Comparison of ENCODE assay signal across 27 mouse cellular contexts in the genomic region with DNA sequence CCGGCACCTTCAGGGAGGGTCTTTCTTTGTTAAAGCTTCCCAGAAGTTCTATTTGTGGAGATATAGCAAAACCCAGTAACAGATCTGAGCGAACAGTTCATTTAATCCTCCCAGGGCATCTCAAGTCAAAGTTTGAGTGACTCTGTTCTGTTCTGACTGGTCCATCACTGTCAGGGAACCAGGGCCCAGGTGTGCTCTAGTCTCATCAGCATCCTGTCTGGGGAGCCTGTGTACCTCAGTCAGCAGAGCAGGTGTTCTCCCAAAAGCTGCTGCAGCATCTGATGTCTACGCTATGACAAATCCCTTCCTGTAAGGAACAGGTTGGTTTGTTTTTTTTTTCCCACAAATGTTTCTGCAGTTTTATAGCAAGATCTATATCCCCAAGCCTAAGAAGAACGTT. TPM values are rescaled to one million over a fixed set of nuclear protein-coding genes. Genes with fewer than 3 reads are reported as not detected.
DNase-seq lines count a peak whose midpoint lies in the region; TF ChIP-seq lines count a peak whose summit lies in the region.
"Had no signal": no experiment of that assay in that cellular context is flagged by ENCODE, and none has a peak within 500 bp of the region (broad histone marks: within the 10 kb centered on the region; RNA-seq: fewer than 3 reads in every experiment).

No protein-coding gene starts in this region.

- no peak for TF ChIP-seq POLR2A in CH12.LX (IDR thresholded peaks at IDR 0.05; ENCODE audit: low read depth, low read length)

- peak; percentile 42 for DNase-seq in thymus, postnatal 0 days (ENCODE audit: low spot score)
- no peak for DNase-seq in thymus, postnatal 25 days
- DNase-seq in A20 (ENCODE audit: low read depth, low spot score) (peak; percentile 60), CH12.LX (ENCODE audit: extremely low read depth) (peak; percentile 64)
- DNase-seq in induced T-regulatory cell, adult 2 months (ENCODE audit: low read depth) = peak; percentile 40
- DNase-seq in adrenal gland, adult 2 months = no peak
- no peak for DNase-seq in frontal cortex, postnatal 10 days (ENCODE audit: low spot score in 2 of 2)
- DNase-seq in urinary bladder, adult 2 months (ENCODE audit: low spot score) = no peak
- DNase-seq: adrenal gland, adult 8-10 months; adrenal gland, postnatal 25 days; B cell, adult 2 months; cerebellum, adult 18-20 months; cerebellum, adult 9-10 months; cerebellum, postnatal 14 days; forebrain, postnatal 0 days; gastrocnemius, postnatal 25 days; heart, adult 18-20 months; heart, postnatal 10 days; heart, postnatal 36 days had no signal

- no peak for TF ChIP-seq RAD21 in CH12.LX (IDR thresholded peaks at IDR 0.05; ENCODE audit: low read depth, low read length)

- no peaks in the 10 kb centered on the region; the same call in 1 of the 2 replicates for H3K79me2 ChIP-seq in CH12.LX (replicated peaks; ENCODE audit: control insufficient read depth, extremely low read depth, insufficient read depth, poor library complexity, severe bottlenecking)

- H3K4me1 ChIP-seq in CH12.LX (ENCODE audit: control insufficient read depth in 1 of 2, insufficient read depth in 2 of 2) = peaks cover 16 to 61% of the 10 kb centered on the region in 2 experiments

- no peak overlapping the region for H3K27ac ChIP-seq in CH12.LX (ENCODE audit: insufficient read depth, low read depth)
- H3K27ac ChIP-seq: embryonic facial prominence, embryonic 12.5 days; embryonic facial prominence, embryonic 15.5 days; heart, embryonic 15.5 days; hindbrain, embryonic 10.5 days; hindbrain, embryonic 13.5 days had no signal

- H3K9ac ChIP-seq in CH12.LX (ENCODE audit: insufficient read depth, low read depth) = no peak overlapping the region
- H3K9ac ChIP-seq: embryonic facial prominence, embryonic 12.5 days; embryonic facial prominence, embryonic 15.5 days; forebrain, postnatal 0 days; heart, embryonic 12.5 days; heart, embryonic 15.5 days; hindbrain, embryonic 13.5 days had no signal

- TF ChIP-seq EP300 in CH12.LX (IDR thresholded peaks at IDR 0.05; ENCODE audit: low read length) = no peak; the same call in 1 of the 2 replicates

- no peak overlapping the region for H3K4me2 ChIP-seq in CH12.LX (ENCODE audit: insufficient read depth, low read depth, poor library complexity, severe bottlenecking)
- H3K4me2 ChIP-seq: embryonic facial prominence, embryonic 12.5 days; embryonic facial prominence, embryonic 15.5 days; heart, embryonic 12.5 days; heart, embryonic 15.5 days; hindbrain, embryonic 13.5 days had no signal

- H3K9me3 ChIP-seq in CH12.LX (replicated peaks; ENCODE audit: low read length) = no peaks in the 10 kb centered on the region
- H3K9me3 ChIP-seq: embryonic facial prominence, embryonic 12.5 days; embryonic facial prominence, embryonic 15.5 days; heart, embryonic 12.5 days; heart, embryonic 15.5 days; hindbrain, embryonic 10.5 days; hindbrain, embryonic 13.5 days had no signal

- peaks cover 0 to 4% of the 10 kb centered on the region in 2 experiments for H3K36me3 ChIP-seq in CH12.LX (replicated peaks in 1 of 2; ENCODE audit: control insufficient read depth in 1 of 2, insufficient read depth in 1 of 2, low read length in 1 of 2)
- H3K36me3 ChIP-seq: embryonic facial prominence, embryonic 12.5 days; embryonic facial prominence, embryonic 15.5 days; G1E; heart, embryonic 12.5 days; heart, embryonic 15.5 days; hindbrain, embryonic 10.5 days; hindbrain, embryonic 13.5 days had no signal

- TF ChIP-seq CTCF in CH12.LX (conservative IDR thresholded peaks at IDR 0.05 in 1 of 2, IDR thresholded peaks at IDR 0.05 in 1 of 2; ENCODE audit: low read depth in 2 of 2, low read length in 2 of 2) = no peak

- no peak overlapping the region for H3K4me3 ChIP-seq in CH12.LX (replicated peaks in 1 of 3; ENCODE audit: low read depth in 2 of 3, low read length in 2 of 3, poor library complexity in 1 of 3)
- H3K4me3 ChIP-seq: embryonic facial prominence, embryonic 12.5 days; embryonic facial prominence, embryonic 15.5 days; heart, embryonic 12.5 days; heart, embryonic 15.5 days; hindbrain, embryonic 10.5 days; hindbrain, embryonic 13.5 days had no signal

- dilution Hi-C loops in CH12.LX (cut with MboI; ENCODE audit: extremely low pct_ligation_motif_present, extremely low pct_unique_long_range_greater_than_20kb, low sequenced_read_pairs) = no loop called here

- H3K27me3 ChIP-seq in CH12.LX (replicated peaks) = no peaks in the 10 kb centered on the region
- H3K27me3 ChIP-seq: embryonic facial prominence, embryonic 12.5 days; embryonic facial prominence, embryonic 15.5 days; heart, embryonic 12.5 days; heart, embryonic 15.5 days; Patski had no signal

- in situ Hi-C loops in CH12.LX (cut with MboI; ENCODE audit: low pct_ligation_motif_present, low pct_unique_long_range_greater_than_20kb, low sequenced_read_pairs) = no loop called here

TF ChIP-seq in CH12.LX, 34 proteins besides CTCF, POLR2A, EP300 and RAD21:
- TF ChIP-seq TCF12 (IDR thresholded peaks at IDR 0.05; ENCODE audit: low read depth, low read length) (peak; percentile 41; the same call in 1 of the 2 replicates), CHD1 (IDR thresholded peaks at IDR 0.05; ENCODE audit: low read depth, low read length) (no peak)

RNA-seq across cellular contexts. Expression of gene Mmd, which starts 2.6 kb away (rescaled TPM):
- 18.3 and 19.2 TPM in 2 replicates for polyA plus RNA-seq in thymus, postnatal 0 days (2015; fragmentation: Nextera tagmentation; extraction: Ambion mirVana)
- total RNA-seq in CH12.LX (2012; rRNA removed) (10.3 and 13.8 TPM in 2 replicates), CH12.LX (2014; rRNA removed) (60.4 and 70.5 TPM in 2 replicates)
- 36.1 and 39.8 TPM in 2 replicates for polyA plus RNA-seq in CH12.LX (2012; ENCODE audit: insufficient read length, low read depth)
- 100 to 1,000 TPM; 110 to 147 TPM for total RNA-seq in adrenal gland, adult 2 months (2021)
- polyA plus RNA-seq in adrenal gland, adult 2 months (2012; rRNA removed) = 51.7 and 122 TPM in 2 replicates
- 58.0 and 63.6 TPM in 2 replicates for polyA plus RNA-seq in urinary bladder, adult 2 months (2012; rRNA removed)

RNA-seq across cellular contexts. Expression of gene Gm45716, which starts 59.2 kb away (rescaled TPM):
- 19.6 and 25.6 TPM in 2 replicates for polyA plus RNA-seq in thymus, postnatal 0 days (2015; fragmentation: Nextera tagmentation; extraction: Ambion mirVana)
- total RNA-seq in CH12.LX (2012; rRNA removed) (3.0 and 4.4 TPM in 2 replicates), CH12.LX (2014; rRNA removed) (9.4 and 9.9 TPM in 2 replicates)
- 14.7 and 15.9 TPM in 2 replicates for polyA plus RNA-seq in CH12.LX (2012; ENCODE audit: insufficient read length, low read depth)
- total RNA-seq in adrenal gland, adult 2 months (2021) = 1 to 10 TPM; 3.0 to 5.5 TPM
- 1.5 and 3.7 TPM in 2 replicates for polyA plus RNA-seq in adrenal gland, adult 2 months (2012; rRNA removed)
- polyA plus RNA-seq in urinary bladder, adult 2 months (2012; rRNA removed) = 2.4 and 3.5 TPM in 2 replicates

Comparison
In these comparisons a context has a peak if more than half of its experiments do, and no peak if none do; other contexts are left out.
1. DNase-seq: peak in thymus, postnatal 0 days (single experiment), A20 (single experiment), CH12.LX (single experiment) and induced T-regulatory cell, adult 2 months (single experiment); none in thymus, postnatal 25 days (single experiment), adrenal gland, adult 2 months (single experiment), frontal cortex, postnatal 10 days (0 of 2) and urinary bladder, adult 2 months (single experiment).